Mouse (Mus musculus) kidney, adult 2 months (tissue): ENCODE results near the gene Zfp775.

Experiments used
- CTCF ChIP-seq: fragments of 200-500 bp; conservative IDR thresholded peaks from 2 replicates; pipeline ENCODE4 v1.5.1; 2011; ENCODE audit warnings: low read depth, mild to moderate bottlenecking, control low read depth, low read length, moderate library complexity, mixed read lengths; ENCODE audit not compliant: insufficient read depth, insufficient read length
- POLR2A ChIP-seq: fragments of 200-500 bp; IDR thresholded peaks from one replicate; pipeline ENCODE4 v1.6.1; 2011; ENCODE audit warnings: low read depth, low read length, control low read depth

GRCm38 (mm10) chr6:48641391-48641790, 39.5 kb downstream of the Zfp775 start:
- no peak for TF ChIP-seq POLR2A
- no peak for TF ChIP-seq CTCF
